Mouse (Mus musculus) liver, embryonic 14.5 days (tissue): Measurements from ENCODE around the gene Prkn. TPM values are rescaled to one million over a fixed set of nuclear protein-coding genes. Genes with fewer than 3 reads are reported as not detected.

ENCODE experiments used
- ATAC-seq: fragments of 200-750 bp; cut with Nextera tagmentation; 2 replicates; pipeline ENCODE4 v1.8.0; 2017; ENCODE audit warnings: moderate number of reproducible peaks, mild to moderate bottlenecking, moderate library complexity; ENCODE audit not compliant: insufficient read depth
- DNase-seq, 3 experiments: peaks; one replicate each; pipeline ENCODE4 v3.0.0-alpha.2; 2012 to 2013; ENCODE audit warnings: low read depth in 3 of 3, low spot score in 3 of 3
- H3K27ac ChIP-seq: fragments of 300-500 bp; sonication (generic); 2 replicates; pipeline ENCODE4 v1.5.1; 2014; ENCODE audit warnings: moderate library complexity, mild to moderate bottlenecking, control low read depth, inconsistent platforms
- H3K27me3 ChIP-seq: fragments of 300-500 bp; sonication (generic); 2 replicates; pipeline ENCODE4 v1.6.1; 2014; ENCODE audit warnings: mild to moderate bottlenecking, low read length, moderate library complexity; ENCODE audit not compliant: control insufficient read depth, insufficient read depth
- H3K36me3 ChIP-seq: fragments of 300-500 bp; sonication (generic); replicated peaks from 2 replicates; pipeline ENCODE4 v1.6.1; 2014; ENCODE audit warnings: low read depth; ENCODE audit not compliant: control insufficient read depth, insufficient read depth
- H3K4me1 ChIP-seq, 2 experiments: fragments of 200-500 bp in 1 of 2; fragments of 300-500 bp in 1 of 2; sonication (generic) in 1 of 2; replicated peaks; 2 replicates each; pipeline ENCODE4 v1.6.1; 2012 to 2014; ENCODE audit warnings: antibody characterized with exemption in 1 of 2, inconsistent platforms in 1 of 2, low read length in 1 of 2; ENCODE audit not compliant: control insufficient read depth in 2 of 2, insufficient read depth in 2 of 2
- H3K4me2 ChIP-seq: fragments of 300-500 bp; sonication (generic); 2 replicates; pipeline ENCODE4 v1.6.1; 2014; ENCODE audit warnings: low read depth, mild to moderate bottlenecking, control low read depth, moderate library complexity
- H3K4me3 ChIP-seq, 2 experiments: fragments of 200-500 bp in 1 of 2; fragments of 300-500 bp in 1 of 2; sonication (generic) in 1 of 2; 2 replicates each; pipeline ENCODE4 v1.5.1; 2012 to 2014; ENCODE audit warnings: low read depth in 2 of 2, low read length in 2 of 2, mild to moderate bottlenecking in 2 of 2, control low read depth in 1 of 2, inconsistent platforms in 1 of 2, moderate library complexity in 1 of 2; ENCODE audit not compliant: insufficient read depth in 1 of 2
- H3K9ac ChIP-seq: fragments of 300-500 bp; sonication (generic); replicated peaks from 2 replicates; pipeline ENCODE4 v1.6.1; 2014; ENCODE audit warnings: mild to moderate bottlenecking, control low read depth, moderate library complexity
- H3K9me3 ChIP-seq: fragments of 300-500 bp; sonication (generic); 2 replicates; pipeline ENCODE4 v1.6.1; 2016; ENCODE audit warnings: low read length, mixed read lengths; ENCODE audit not compliant: control insufficient read depth
- CTCF ChIP-seq: IDR thresholded peaks from 2 replicates; pipeline ENCODE4 v1.5.1; 2016; ENCODE audit warnings: antibody characterized with exemption, low read depth, control low read depth
- EP300 ChIP-seq: IDR thresholded peaks from 2 replicates; pipeline ENCODE4 v1.6.1; 2016; ENCODE audit warnings: antibody characterized with exemption, low read depth
- WGBS: fragments of 180-500 bp; shearing (Covaris S2); extraction: QIAGEN DNeasy Blood & Tissue Kit; methylation state at CpG from one replicate; pipeline ENCODE4 v1.1.7; 2014; ENCODE audit not compliant: insufficient replicate concordance; 5-methylcytosine and 5-hydroxymethylcytosine counted together
- polyA plus RNA-seq, 2 experiments: library from polyadenylated mRNA; depleted of rRNA in 1 of 2; stranded (reverse) in 1 of 2; unstranded in 1 of 2; fragments of >200 nt; fragmentation: Nextera tagmentation in 1 of 2; extraction: Ambion mirVana in 1 of 2; gene quantifications; 2 replicates each; pipeline versions ENCODE4 v1.2.1 to v1.2.3; 2012 to 2014

Prkn gene
- polyA plus RNA-seq, 2 experiments, result 0.17 to 0.61 TPM

- TF ChIP-seq EP300 (no peak), CTCF (no peak)
- H3K4me3 ChIP-seq, result no peak overlapping the region
- H3K4me1 ChIP-seq, result no peaks in the 10 kb centered on the region
- H3K27ac ChIP-seq, result no peak overlapping the region
- H3K4me2 ChIP-seq, result no peak overlapping the region
- 67% methylated on average over 9 of the region's 9 CpGs for WGBS
- H3K9ac ChIP-seq, result no peak overlapping the region
- no peaks in the 10 kb centered on the region for H3K36me3 ChIP-seq
- H3K27me3 ChIP-seq, result no peaks in the 10 kb centered on the region
- DNase-seq, result no peak
- H3K9me3 ChIP-seq, result no peaks in the 10 kb centered on the region
- no peak for ATAC-seq
These were observed 865.6 kb downstream of the Prkn start for GRCm38 (mm10) chr17:11705761-11706160.

- no peaks in the 10 kb centered on the region for H3K36me3 ChIP-seq
- ATAC-seq (no peak), DNase-seq (no peak)
- H3K4me2 ChIP-seq, result no peak overlapping the region
- WGBS, result 56% methylated on average over 4 of the region's 4 CpGs
- H3K4me3 ChIP-seq, result no peak overlapping the region
- no peaks in the 10 kb centered on the region for H3K9me3 ChIP-seq
- no peaks in the 10 kb centered on the region for H3K4me1 ChIP-seq
- H3K9ac ChIP-seq, result no peak overlapping the region
- H3K27ac ChIP-seq, result no peak overlapping the region
- no peaks in the 10 kb centered on the region for H3K27me3 ChIP-seq
- TF ChIP-seq CTCF, result no peak
- no peak for TF ChIP-seq EP300
These were observed 871.9 kb downstream of the Prkn start for GRCm38 (mm10) chr17:11712066-11712465.

- ATAC-seq (no peak), DNase-seq (no peak)
- no peaks in the 10 kb centered on the region for H3K27me3 ChIP-seq
- WGBS, result 33% methylated on average over 6 of the region's 6 CpGs
- no peak overlapping the region for H3K9ac ChIP-seq
- no peak for TF ChIP-seq EP300
- no peak for TF ChIP-seq CTCF
- no peaks in the 10 kb centered on the region for H3K9me3 ChIP-seq
- H3K4me3 ChIP-seq, result no peak overlapping the region
- H3K27ac ChIP-seq, result no peak overlapping the region
- no peaks in the 10 kb centered on the region for H3K36me3 ChIP-seq
- peaks cover 0 to 3% of the 10 kb centered on the region in 2 experiments; a peak in 1 of 4 replicates for H3K4me1 ChIP-seq
- no peak overlapping the region for H3K4me2 ChIP-seq
These were observed 879.6 kb downstream of the Prkn start for GRCm38 (mm10) chr17:11719801-11720200.

- DNase-seq, result no peak
- H3K27me3 ChIP-seq, result no peaks in the 10 kb centered on the region
- WGBS, result 65% methylated on average over 5 of the region's 5 CpGs
- H3K36me3 ChIP-seq, result no peaks in the 10 kb centered on the region
- no peaks in the 10 kb centered on the region for H3K9me3 ChIP-seq
- H3K4me3 ChIP-seq, result no peak overlapping the region
- no peak overlapping the region for H3K4me2 ChIP-seq
- no peak for ATAC-seq
- no peak overlapping the region for H3K27ac ChIP-seq
- peaks cover 0 to 3% of the 10 kb centered on the region in 2 experiments; a peak in 1 of 4 replicates for H3K4me1 ChIP-seq
- TF ChIP-seq CTCF, result no peak
- no peak for TF ChIP-seq EP300
- no peak overlapping the region for H3K9ac ChIP-seq
These were observed 881.7 kb downstream of the Prkn start for GRCm38 (mm10) chr17:11721906-11722305.

GRCm38 (mm10) chr17:11722478-11722877 is 882.3 kb downstream of the Prkn start:
- Histone ChIP-seq H3K9me3 (no peaks in the 10 kb centered on the region), H3K27me3 (no peaks in the 10 kb centered on the region), H3K9ac (no peak overlapping the region), H3K4me2 (no peak overlapping the region), H3K4me1 (peaks cover 0 to 3% of the 10 kb centered on the region in 2 experiments; a peak in 1 of 4 replicates), H3K27ac (no peak overlapping the region), H3K36me3 (no peaks in the 10 kb centered on the region), H3K4me3 (no peak overlapping the region)
- TF ChIP-seq CTCF, result no peak
- no peak for TF ChIP-seq EP300
- WGBS, result 52% methylated on average over 1 of the region's 1 CpGs
- ATAC-seq (no peak), DNase-seq (no peak)
